Mouse (Mus musculus) heart, embryonic 11.5 days (tissue): ENCODE measurements around the gene Pars2. TPM values are rescaled to one million over a fixed set of nuclear protein-coding genes. Genes with fewer than 3 reads are reported as not detected.

Source experiments
- ATAC-seq: fragments of 200-750 bp; cut with Nextera tagmentation; replicated peaks from 2 replicates; pipeline ENCODE4 v1.8.0; 2017; ENCODE audit warnings: moderate library complexity; ENCODE audit not compliant: insufficient number of reproducible peaks, low FRiP score, low TSS enrichment
- H3K27ac ChIP-seq: fragments of 300-500 bp; sonication (generic); 2 replicates; pipeline ENCODE4 v1.5.1; 2014; ENCODE audit warnings: mild to moderate bottlenecking, low read depth, low read length
- H3K27me3 ChIP-seq: fragments of 300-500 bp; sonication (generic); 2 replicates; pipeline ENCODE4 v1.6.1; 2014; ENCODE audit warnings: mild to moderate bottlenecking, low read length, mixed read lengths; ENCODE audit not compliant: control insufficient read depth, insufficient read depth
- H3K36me3 ChIP-seq: fragments of 300-500 bp; sonication (generic); 2 replicates; pipeline ENCODE4 v1.6.1; 2014; ENCODE audit warnings: mild to moderate bottlenecking, low read length, moderate library complexity, mixed read lengths; ENCODE audit not compliant: control insufficient read depth, insufficient read depth
- H3K4me1 ChIP-seq: fragments of 300-500 bp; sonication (generic); 2 replicates; pipeline ENCODE4 v1.6.1; 2014; ENCODE audit warnings: low read length; ENCODE audit not compliant: control insufficient read depth, insufficient read depth
- H3K4me2 ChIP-seq: fragments of 300-500 bp; sonication (generic); 2 replicates; pipeline ENCODE4 v1.6.1; 2014; ENCODE audit warnings: mild to moderate bottlenecking, moderate library complexity
- H3K4me3 ChIP-seq: fragments of 300-500 bp; sonication (generic); 2 replicates; pipeline ENCODE4 v1.5.1; 2014; ENCODE audit warnings: low read depth, low read length
- H3K9ac ChIP-seq: fragments of 300-500 bp; sonication (generic); 2 replicates; pipeline ENCODE4 v1.6.1; 2014; ENCODE audit warnings: mild to moderate bottlenecking, low read depth, low read length, moderate library complexity
- H3K9me3 ChIP-seq: fragments of 300-500 bp; sonication (generic); replicated peaks from 2 replicates; pipeline ENCODE4 v1.6.1; 2016; ENCODE audit warnings: low read length; ENCODE audit not compliant: control insufficient read depth
- WGBS: fragments of 180-500 bp; shearing (Covaris S2); extraction: QIAGEN DNeasy Blood & Tissue Kit; methylation state at CpG from one replicate; pipeline ENCODE4 v1.1.7; 2014; ENCODE audit not compliant: insufficient replicate concordance; 5-methylcytosine and 5-hydroxymethylcytosine counted together
- polyA plus RNA-seq: library from polyadenylated mRNA; unstranded; fragments of >200 nt; fragmentation: Nextera tagmentation; extraction: Ambion mirVana; gene quantifications from 2 replicates; pipeline ENCODE4 v1.2.1, GENCODE M21; 2014

Pars2 gene
- polyA plus RNA-seq = 11.3 and 12.2 TPM in 2 replicates

GRCm38 (mm10) chr4:106650833-106651527 is at the start of gene Pars2:
Gene Pars2, plus strand, starts transcription at chr4:106651069.
- peak; percentile 94 for ATAC-seq

GRCm38 (mm10) chr4:106606639-106607554 is 44.0 kb upstream of the Pars2 start:
- Histone ChIP-seq H3K9me3 (no peaks in the 10 kb centered on the region), H3K36me3 (no peaks in the 10 kb centered on the region), H3K9ac (peak overlapping the region; percentile 28; the same call in 1 of the 2 replicates), H3K27ac (no peak overlapping the region), H3K4me2 (peak overlapping the region; percentile 53), H3K27me3 (0 out of 2 replicates have a peak, but pooled peaks cover 3% of the 10 kb centered on the region), H3K4me1 (0 out of 2 replicates have a peak, but pooled peaks cover 4% of the 10 kb centered on the region), H3K4me3 (0 out of 2 replicates have a peak overlapping the region, but pooled peaks have one; percentile 12)
- 34% methylated on average over 18 of the region's 18 CpGs for WGBS
- ATAC-seq = peak; percentile 86; the same call in 1 of the 2 replicates

More at GRCm38 (mm10) chr4:106650833-106651527, at the start of gene Pars2:
- Histone ChIP-seq H3K9ac (peak within 1 kb of the TSS; percentile 85), H3K4me1 (peaks cover 6% of the 10 kb centered on the region), H3K27me3 (peaks cover 4% of the 10 kb centered on the region; the same call in 1 of the 2 replicates), H3K9me3 (no peaks in the 10 kb centered on the region), H3K4me3 (peak within 1 kb of the TSS; percentile 75), H3K36me3 (peaks cover 8% of the 10 kb centered on the region), H3K4me2 (peak within 1 kb of the TSS; percentile 88), H3K27ac (peak within 1 kb of the TSS; percentile 6; the same call in 1 of the 2 replicates)
- 4% methylated on average over 40 of the region's 40 CpGs for WGBS

- H3K27ac ChIP-seq = no peak overlapping the region
- no peak overlapping the region for H3K4me2 ChIP-seq
- 80% methylated on average over 1 of the region's 1 CpGs for WGBS
- H3K9ac ChIP-seq = no peak overlapping the region
- H3K27me3 ChIP-seq = 0 out of 2 replicates have a peak, but pooled peaks cover 3% of the 10 kb centered on the region
- no peak overlapping the region for H3K4me3 ChIP-seq
- ATAC-seq = no peak
- 0 out of 2 replicates have a peak, but pooled peaks cover 4% of the 10 kb centered on the region for H3K4me1 ChIP-seq
- H3K36me3 ChIP-seq = no peaks in the 10 kb centered on the region
- H3K9me3 ChIP-seq = no peaks in the 10 kb centered on the region
These were observed 43.0 kb upstream of the Pars2 start for GRCm38 (mm10) chr4:106607905-106608304.

GRCm38 (mm10) chr4:106613105-106613504 is 37.8 kb upstream of the Pars2 start:
- Histone ChIP-seq H3K9ac (no peak overlapping the region), H3K27ac (no peak overlapping the region), H3K4me3 (no peak overlapping the region), H3K4me1 (no peaks in the 10 kb centered on the region; the same call in 1 of the 2 replicates), H3K4me2 (no peak overlapping the region; the same call in none of the 2 replicates), H3K27me3 (peaks cover 13% of the 10 kb centered on the region), H3K36me3 (no peaks in the 10 kb centered on the region), H3K9me3 (no peaks in the 10 kb centered on the region)
- 74% methylated on average over 8 of the region's 8 CpGs for WGBS
- peak; percentile 72; the same call in 1 of the 2 replicates for ATAC-seq

GRCm38 (mm10) chr4:106613560-106613959 is 37.3 kb upstream of the Pars2 start:
- no peak overlapping the region for H3K4me3 ChIP-seq
- peak overlapping the region; percentile 43; the same call in 1 of the 2 replicates for H3K27ac ChIP-seq
- H3K36me3 ChIP-seq = no peaks in the 10 kb centered on the region
- WGBS = 62% methylated on average over 3 of the region's 3 CpGs
- no peak overlapping the region for H3K9ac ChIP-seq
- ATAC-seq = peak; percentile 82
- no peak overlapping the region; the same call in 1 of the 2 replicates for H3K4me2 ChIP-seq
- peaks cover 13% of the 10 kb centered on the region for H3K27me3 ChIP-seq
- H3K9me3 ChIP-seq = no peaks in the 10 kb centered on the region
- H3K4me1 ChIP-seq = no peaks in the 10 kb centered on the region; the same call in 1 of the 2 replicates

GRCm38 (mm10) chr4:106614180-106614797 is 36.6 kb upstream of the Pars2 start:
- Histone ChIP-seq H3K27ac (peak overlapping the region; percentile 43; the same call in 1 of the 2 replicates), H3K27me3 (peaks cover 13% of the 10 kb centered on the region), H3K36me3 (no peaks in the 10 kb centered on the region), H3K9ac (no peak overlapping the region), H3K4me2 (peak overlapping the region; percentile 1; the same call in 1 of the 2 replicates), H3K9me3 (no peaks in the 10 kb centered on the region), H3K4me1 (no peaks in the 10 kb centered on the region; the same call in 1 of the 2 replicates), H3K4me3 (no peak overlapping the region)
- 43% methylated on average over 7 of the region's 7 CpGs for WGBS
- 0 out of 2 replicates have a peak, but pooled peaks have one; percentile 24 for ATAC-seq

GRCm38 (mm10) chr4:106614881-106615280 is 36.0 kb upstream of the Pars2 start:
- no peak overlapping the region for H3K9ac ChIP-seq
- H3K4me1 ChIP-seq = no peaks in the 10 kb centered on the region; the same call in 1 of the 2 replicates
- H3K4me2 ChIP-seq = no peak overlapping the region
- H3K9me3 ChIP-seq = no peaks in the 10 kb centered on the region
- H3K4me3 ChIP-seq = no peak overlapping the region
- no peaks in the 10 kb centered on the region for H3K36me3 ChIP-seq
- peaks cover 13% of the 10 kb centered on the region for H3K27me3 ChIP-seq
- H3K27ac ChIP-seq = no peak overlapping the region
- WGBS = 78% methylated on average over 9 of the region's 9 CpGs
- no peak for ATAC-seq

GRCm38 (mm10) chr4:106615637-106616036 is 35.2 kb upstream of the Pars2 start:
- Histone ChIP-seq H3K27me3 (peaks cover 15% of the 10 kb centered on the region), H3K36me3 (no peaks in the 10 kb centered on the region), H3K4me3 (no peak overlapping the region), H3K27ac (no peak overlapping the region), H3K9me3 (no peaks in the 10 kb centered on the region), H3K4me1 (no peaks in the 10 kb centered on the region; the same call in 1 of the 2 replicates), H3K9ac (no peak overlapping the region), H3K4me2 (no peak overlapping the region)
- ATAC-seq = peak; percentile 6; the same call in 1 of the 2 replicates
- WGBS = 68% methylated on average over 12 of the region's 12 CpGs
